8 mouse cellular contexts compared by ENCODE assay signal in genomic region chr2:3474361-3474805, GRCm38 (mm10). TPM values are rescaled to one million over a fixed set of nuclear protein-coding genes. Genes with fewer than 3 reads are reported as not detected.
DNase-seq lines count a peak whose midpoint lies in the region; ATAC-seq lines count a peak whose summit lies in the region.

No protein-coding gene starts in this region.

- H3K9me3 ChIP-seq in embryonic facial prominence, embryonic 10.5 days = no peaks in the 10 kb centered on the region
- H3K9me3 ChIP-seq in limb, embryonic 13.5 days = no peaks in the 10 kb centered on the region
- H3K9me3 ChIP-seq in midbrain, embryonic 15.5 days = no peaks in the 10 kb centered on the region

- peak; percentile 80 for ATAC-seq in limb, embryonic 13.5 days (ENCODE audit: low FRiP score, low read depth)
- peak; percentile 88 for ATAC-seq in midbrain, embryonic 15.5 days (replicated peaks)

- peak; percentile 85 for DNase-seq in 3134 (ENCODE audit: extremely low read depth, insufficient read length, low spot score)
- DNase-seq in adrenal gland, postnatal 14 days = peak; percentile 74
- DNase-seq in embryonic facial prominence, embryonic 10.5 days (ENCODE audit: low spot score) = peak; percentile 83
- peak; percentile 93 for DNase-seq in heart, adult 11 months
- DNase-seq in kidney, adult 18-20 months = peak; percentile 52
- DNase-seq in spleen, postnatal 4 days (ENCODE audit: low spot score in 2 of 2) = peak; percentile 61 to 78

- H3K4me1 ChIP-seq in embryonic facial prominence, embryonic 10.5 days = peaks cover 17% of the 10 kb centered on the region
- peaks cover 17% of the 10 kb centered on the region for H3K4me1 ChIP-seq in limb, embryonic 13.5 days
- peaks cover 19% of the 10 kb centered on the region for H3K4me1 ChIP-seq in midbrain, embryonic 15.5 days

- H3K27me3 ChIP-seq in embryonic facial prominence, embryonic 10.5 days (replicated peaks; ENCODE audit: low read depth, poor library complexity, severe bottlenecking) = no peaks in the 10 kb centered on the region
- H3K27me3 ChIP-seq in limb, embryonic 13.5 days = no peaks in the 10 kb centered on the region
- H3K27me3 ChIP-seq in midbrain, embryonic 15.5 days (replicated peaks) = no peaks in the 10 kb centered on the region

- peak overlapping the region; percentile 77 for H3K4me2 ChIP-seq in limb, embryonic 13.5 days (replicated peaks)
- peak overlapping the region; percentile 60 for H3K4me2 ChIP-seq in midbrain, embryonic 15.5 days

- peak overlapping the region; percentile 85 for H3K9ac ChIP-seq in limb, embryonic 13.5 days
- peak overlapping the region; percentile 70 for H3K9ac ChIP-seq in midbrain, embryonic 15.5 days

- H3K27ac ChIP-seq in embryonic facial prominence, embryonic 10.5 days (replicated peaks) = peak overlapping the region; percentile 95
- H3K27ac ChIP-seq in limb, embryonic 13.5 days = peak overlapping the region; percentile 92
- H3K27ac ChIP-seq in midbrain, embryonic 15.5 days = peak overlapping the region; percentile 88

- peak overlapping the region; percentile 87 for H3K4me3 ChIP-seq in embryonic facial prominence, embryonic 10.5 days
- peak overlapping the region; percentile 94 for H3K4me3 ChIP-seq in limb, embryonic 13.5 days
- peak overlapping the region; percentile 97 for H3K4me3 ChIP-seq in midbrain, embryonic 15.5 days

- under 1% methylated on average over 46 of the region's 46 CpGs for WGBS in embryonic facial prominence, embryonic 10.5 days
- under 1% methylated on average over 45 of the region's 46 CpGs for WGBS in limb, embryonic 13.5 days
- under 1% methylated on average over 46 of the region's 46 CpGs for WGBS in midbrain, embryonic 15.5 days

- H3K36me3 ChIP-seq in embryonic facial prominence, embryonic 10.5 days (replicated peaks) = peaks cover 28% of the 10 kb centered on the region
- H3K36me3 ChIP-seq in limb, embryonic 13.5 days = 0 out of 2 replicates have a peak, but pooled peaks cover 6% of the 10 kb centered on the region
- H3K36me3 ChIP-seq in midbrain, embryonic 15.5 days (replicated peaks) = no peaks in the 10 kb centered on the region

RNA-seq across cellular contexts. Expression of gene Suv39h2, which starts 0.4 kb away (rescaled TPM):
- 2.3 and 2.9 TPM in 2 replicates for total RNA-seq in adrenal gland, postnatal 14 days (2021)
- polyA plus RNA-seq in embryonic facial prominence, embryonic 10.5 days (2016; fragmentation: Nextera tagmentation; extraction: Ambion mirVana) = 37.1 and 37.6 TPM in 2 replicates
- polyA plus RNA-seq in limb, embryonic 13.5 days (2015; fragmentation: Nextera tagmentation; extraction: Ambion mirVana) = 20.8 and 22.3 TPM in 2 replicates
- polyA plus RNA-seq in midbrain, embryonic 15.5 days (2015; fragmentation: Nextera tagmentation; extraction: Ambion mirVana) = 8.2 TPM in 2 replicates

RNA-seq across cellular contexts. Expression of gene Gm45902, which starts 38.2 kb away (rescaled TPM):
- total RNA-seq in adrenal gland, postnatal 14 days (2021) = 2.8 and 3.6 TPM in 2 replicates
- 10.7 TPM in 2 replicates for polyA plus RNA-seq in embryonic facial prominence, embryonic 10.5 days (2016; fragmentation: Nextera tagmentation; extraction: Ambion mirVana)
- 5.4 and 5.6 TPM in 2 replicates for polyA plus RNA-seq in limb, embryonic 13.5 days (2015; fragmentation: Nextera tagmentation; extraction: Ambion mirVana)
- 9.2 and 9.7 TPM in 2 replicates for polyA plus RNA-seq in midbrain, embryonic 15.5 days (2015; fragmentation: Nextera tagmentation; extraction: Ambion mirVana)

RNA-seq across cellular contexts. Expression of gene Hspa14, which starts 38.2 kb away (rescaled TPM):
- total RNA-seq in adrenal gland, postnatal 14 days (2021) = 42.6 and 45.0 TPM in 2 replicates
- polyA plus RNA-seq in embryonic facial prominence, embryonic 10.5 days (2016; fragmentation: Nextera tagmentation; extraction: Ambion mirVana) = 126 and 138 TPM in 2 replicates
- 106 and 109 TPM in 2 replicates for polyA plus RNA-seq in limb, embryonic 13.5 days (2015; fragmentation: Nextera tagmentation; extraction: Ambion mirVana)
- polyA plus RNA-seq in midbrain, embryonic 15.5 days (2015; fragmentation: Nextera tagmentation; extraction: Ambion mirVana) = 62.3 and 64.1 TPM in 2 replicates

RNA-seq across cellular contexts. Expression of gene Cdnf, which starts 38.4 kb away (rescaled TPM):
- total RNA-seq in adrenal gland, postnatal 14 days (2021) = 2.2 and 2.4 TPM in 2 replicates
- 0.12 and 0.18 TPM in 2 replicates for polyA plus RNA-seq in embryonic facial prominence, embryonic 10.5 days (2016; fragmentation: Nextera tagmentation; extraction: Ambion mirVana)
- 0.10 and 0.17 TPM in 2 replicates for polyA plus RNA-seq in limb, embryonic 13.5 days (2015; fragmentation: Nextera tagmentation; extraction: Ambion mirVana)
- polyA plus RNA-seq in midbrain, embryonic 15.5 days (2015; fragmentation: Nextera tagmentation; extraction: Ambion mirVana) = 0.17 and 0.26 TPM in 2 replicates

RNA-seq across cellular contexts. Expression of gene Dclre1c, which starts 50.5 kb away (rescaled TPM):
- 6.7 and 7.2 TPM in 2 replicates for total RNA-seq in adrenal gland, postnatal 14 days (2021)
- polyA plus RNA-seq in embryonic facial prominence, embryonic 10.5 days (2016; fragmentation: Nextera tagmentation; extraction: Ambion mirVana) = 8.2 and 8.5 TPM in 2 replicates
- polyA plus RNA-seq in limb, embryonic 13.5 days (2015; fragmentation: Nextera tagmentation; extraction: Ambion mirVana) = 7.7 TPM in 2 replicates
- 9.5 and 9.6 TPM in 2 replicates for polyA plus RNA-seq in midbrain, embryonic 15.5 days (2015; fragmentation: Nextera tagmentation; extraction: Ambion mirVana)

Comparison
In these comparisons a context has a peak if more than half of its experiments do, and no peak if none do; other contexts are left out.
1. Peak in every context shown above with its lines: DNase-seq, ATAC-seq, H3K4me3 ChIP-seq and H3K27ac ChIP-seq.